Mouse (Mus musculus): Measurements from ENCODE around the gene Vmn2r53. TPM values are rescaled to one million over a fixed set of nuclear protein-coding genes. Genes with fewer than 3 reads are reported as not detected.
"Not testable (repeated sequence)": the region's sequence is repeated elsewhere in the genome, so short reads cannot be mapped to it uniquely, and the experiment has no call there.

Gene Vmn2r53
- not detected in 2 replicates for polyA plus RNA-seq (2012; ENCODE audit: insufficient read depth, insufficient read length, missing spikeins)

- no peak within 1 kb of the TSS for H3K27ac ChIP-seq (replicated peaks; ENCODE audit: low read depth, low read length)
- H3K4me1 ChIP-seq (ENCODE audit: control insufficient read depth, insufficient read depth, insufficient read length, low read length) = no peaks in the 10 kb centered on the region
- H3K4me3 ChIP-seq (ENCODE audit: insufficient read depth, low read depth, low read length) = no peak within 1 kb of the TSS
Observed at GRCm38 (mm10) chr7:12608688-12609087, at the start of gene Vmn2r53. TSS of gene Vmn2r53 (minus strand) at chr7:12608788.

GRCm38 (mm10) chr7:12640219-12640618 is 31.6 kb upstream of the Vmn2r53 start, which contains the start of gene Vmn2r54:
TSS of gene Vmn2r54 (minus strand) at chr7:12640319.
- H3K4me1 ChIP-seq (ENCODE audit: control insufficient read depth, insufficient read depth, insufficient read length, low read length); H3K27ac ChIP-seq (replicated peaks; ENCODE audit: low read depth, low read length): not testable (repeated sequence)

More at GRCm38 (mm10) chr7:12640219-12640618, 31.6 kb upstream of the Vmn2r53 start, which contains the start of gene Vmn2r54:
- H3K4me3 ChIP-seq (ENCODE audit: insufficient read depth, low read depth, low read length) = not testable (repeated sequence)

Other genes starting within 250 kb of the Vmn2r53 start
- gene Vmn1r84, start 239.5 kb downstream of the Vmn2r53 start, polyA plus RNA-seq (2012; ENCODE audit: insufficient read depth, insufficient read length, missing spikeins) = not detected in 2 replicates
- 0.91 TPM in 1 of 2 replicates, not detected in the other for gene Zfp551, start 186.0 kb downstream of the Vmn2r53 start, polyA plus RNA-seq (2012; ENCODE audit: insufficient read depth, insufficient read length, missing spikeins)
- gene Zfp606, start 130.5 kb downstream of the Vmn2r53 start, polyA plus RNA-seq (2012; ENCODE audit: insufficient read depth, insufficient read length, missing spikeins) = 2.8 and 4.4 TPM in 2 replicates
- gene 2900092C05Rik, start 96.3 kb downstream of the Vmn2r53 start, polyA plus RNA-seq (2012; ENCODE audit: insufficient read depth, insufficient read length, missing spikeins) = not detected in 2 replicates
- not detected in 2 replicates for gene Vmn2r54, start 31.5 kb upstream of the Vmn2r53 start, polyA plus RNA-seq (2012; ENCODE audit: insufficient read depth, insufficient read length, missing spikeins)
- not detected in 2 replicates for gene Vmn2r55, start 76.2 kb upstream of the Vmn2r53 start, polyA plus RNA-seq (2012; ENCODE audit: insufficient read depth, insufficient read length, missing spikeins)
- not detected in 2 replicates for gene Vmn2r56, start 126.2 kb upstream of the Vmn2r53 start, polyA plus RNA-seq (2012; ENCODE audit: insufficient read depth, insufficient read length, missing spikeins)
- gene Zscan18, start 194.8 kb upstream of the Vmn2r53 start, polyA plus RNA-seq (2012; ENCODE audit: insufficient read depth, insufficient read length, missing spikeins) = not detected in 2 replicates
- 2.1 and 4.2 TPM in 2 replicates for gene Zfp329, start 210.1 kb upstream of the Vmn2r53 start, polyA plus RNA-seq (2012; ENCODE audit: insufficient read depth, insufficient read length, missing spikeins)
- gene Zfp110, start 226.0 kb upstream of the Vmn2r53 start, polyA plus RNA-seq (2012; ENCODE audit: insufficient read depth, insufficient read length, missing spikeins) = 12.2 and 15.1 TPM in 2 replicates

Measured in brown adipose tissue, adult 24 weeks (tissue).